Mouse (Mus musculus): ENCODE measurements around the gene Ralgds.

DNA sequence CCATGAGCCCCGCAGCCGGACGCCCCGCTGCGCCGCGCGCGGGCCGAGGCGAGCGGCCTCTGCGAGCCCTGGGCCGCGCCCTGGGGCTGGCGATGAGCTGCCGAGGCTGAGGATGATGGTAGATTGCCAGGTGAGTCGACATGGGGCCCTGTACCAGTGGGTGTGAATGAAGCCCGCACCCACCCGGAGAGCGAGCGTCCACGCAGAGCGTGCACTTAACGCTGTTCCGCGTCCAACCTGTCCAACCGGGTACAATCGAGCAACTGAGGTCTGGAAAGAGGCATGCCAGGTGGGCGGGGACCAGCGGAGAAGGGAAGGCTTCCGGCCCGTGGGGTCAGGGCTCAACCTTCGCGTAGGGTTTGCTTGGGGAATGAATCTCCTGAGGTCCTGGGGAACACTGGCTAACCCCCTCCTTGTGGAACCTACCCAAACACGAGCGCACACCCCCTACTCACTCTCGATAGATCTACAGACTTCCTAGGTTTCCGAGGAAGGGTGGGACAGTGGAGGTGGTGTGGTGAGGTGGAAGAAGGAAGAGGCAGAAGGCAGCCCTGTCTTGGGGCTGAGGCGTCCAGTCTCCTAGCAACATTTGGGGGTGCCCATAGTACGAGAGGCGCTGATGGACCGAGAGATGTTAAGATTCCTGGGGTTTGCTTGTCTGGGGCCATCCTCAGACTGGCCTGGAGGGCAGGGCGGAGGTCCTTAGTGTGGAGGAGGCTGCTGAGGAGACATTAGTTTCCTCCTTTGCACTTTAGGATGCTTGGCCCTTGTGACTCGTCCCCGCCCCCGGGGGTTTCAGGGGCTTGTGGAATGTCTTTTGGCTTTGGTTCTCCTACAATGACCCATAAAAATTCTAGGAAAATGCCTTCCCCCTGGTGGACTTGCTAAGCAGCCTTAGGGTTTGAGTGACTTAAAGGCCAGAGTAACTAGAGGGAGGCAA lies 776 bp downstream of the Ralgds start:
- no peak for TF ChIP-seq CTCF (conservative IDR thresholded peaks at IDR 0.05 in 1 of 2, IDR thresholded peaks at IDR 0.05 in 1 of 2; ENCODE audit: low read depth in 2 of 2, low read length in 2 of 2)
- TF ChIP-seq MYC (IDR thresholded peaks at IDR 0.05; ENCODE audit: low read depth, low read length), result no peak
- no peak for TF ChIP-seq EP300 (IDR thresholded peaks at IDR 0.05; ENCODE audit: low read length)
- TF ChIP-seq SMC3 (IDR thresholded peaks at IDR 0.05; ENCODE audit: low read depth, low read length), result no peak
- TF ChIP-seq USF1 (IDR thresholded peaks at IDR 0.05; ENCODE audit: low read depth, low read length), result no peak

Measured in CH12.LX (cell line).